Mouse (Mus musculus) T-helper 2 cell (primary cell): Measurements from ENCODE around the gene Panx1.

Experiments
- in situ Hi-C: fragments of 300-600 bp; cut with MboI, MseI; formaldehyde crosslinking; loops from one replicate; pipeline ENCODE4 v1.15.1; 2025; ENCODE audit warnings: high pct_unique_total_duplicates

The Panx1 gene

DNA sequence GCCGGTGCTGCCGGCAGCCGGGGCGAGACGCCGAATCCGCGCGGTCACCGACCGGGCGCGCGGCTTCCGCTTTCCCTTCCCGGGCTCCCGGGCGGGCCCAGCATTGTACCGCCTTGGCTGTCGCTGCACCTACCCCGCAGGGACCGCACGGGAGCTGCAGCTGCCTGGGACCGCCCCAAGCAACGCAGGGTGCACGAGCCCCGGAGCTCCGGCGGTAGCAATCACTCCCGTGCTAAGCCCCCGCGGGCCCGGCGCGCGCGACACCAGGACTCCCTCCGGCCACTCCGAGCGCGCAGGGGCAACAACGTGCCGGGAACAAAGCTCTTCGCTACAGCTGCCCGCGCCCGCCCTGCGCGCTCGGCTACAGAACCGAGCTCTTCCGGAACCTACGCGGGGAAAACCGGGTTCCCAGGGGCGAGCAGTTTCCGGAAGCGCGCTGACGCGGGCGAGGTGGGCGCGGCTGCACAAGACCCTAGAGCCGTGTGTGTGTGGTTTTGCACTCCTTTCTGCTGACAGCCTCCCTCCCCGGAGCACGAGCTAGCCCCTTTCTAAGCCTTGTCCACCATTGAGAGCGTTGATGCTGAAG is at the start of gene Panx1:
Gene Panx1 (minus strand): TSS at position 395 of the 586 bp plus-strand sequence.
- in situ Hi-C loops: no loop called here

DNA sequence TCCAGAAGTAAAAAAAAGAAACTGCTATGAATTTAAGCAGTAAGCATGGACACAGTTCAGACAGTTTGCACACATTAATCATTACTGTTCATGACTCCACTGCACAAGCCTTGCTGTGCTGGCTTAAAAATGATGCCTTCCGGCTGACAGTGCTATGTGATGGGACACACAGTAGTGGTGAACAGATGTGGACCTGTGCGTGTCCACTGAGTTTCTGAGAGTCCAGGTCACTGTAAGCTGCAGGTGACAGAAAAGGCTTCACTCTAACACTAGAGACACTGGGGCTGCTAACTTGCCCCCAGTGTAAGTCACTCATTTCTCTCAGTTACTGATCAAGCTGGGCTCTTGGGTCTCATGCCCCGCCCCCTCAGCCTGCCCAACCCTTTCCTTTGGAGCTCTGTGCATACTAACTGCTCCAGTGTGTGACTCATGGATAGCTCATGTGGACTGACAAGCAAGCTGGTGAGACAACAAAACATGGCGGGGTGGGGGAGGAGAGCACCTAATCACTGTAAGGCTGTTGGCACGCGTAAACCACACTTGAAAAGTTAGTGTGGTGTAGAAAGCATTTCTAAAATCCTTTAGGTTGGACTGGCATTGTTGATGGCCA is 23.5 kb upstream of the Panx1 start:
- in situ Hi-C loops: no loop called here

DNA sequence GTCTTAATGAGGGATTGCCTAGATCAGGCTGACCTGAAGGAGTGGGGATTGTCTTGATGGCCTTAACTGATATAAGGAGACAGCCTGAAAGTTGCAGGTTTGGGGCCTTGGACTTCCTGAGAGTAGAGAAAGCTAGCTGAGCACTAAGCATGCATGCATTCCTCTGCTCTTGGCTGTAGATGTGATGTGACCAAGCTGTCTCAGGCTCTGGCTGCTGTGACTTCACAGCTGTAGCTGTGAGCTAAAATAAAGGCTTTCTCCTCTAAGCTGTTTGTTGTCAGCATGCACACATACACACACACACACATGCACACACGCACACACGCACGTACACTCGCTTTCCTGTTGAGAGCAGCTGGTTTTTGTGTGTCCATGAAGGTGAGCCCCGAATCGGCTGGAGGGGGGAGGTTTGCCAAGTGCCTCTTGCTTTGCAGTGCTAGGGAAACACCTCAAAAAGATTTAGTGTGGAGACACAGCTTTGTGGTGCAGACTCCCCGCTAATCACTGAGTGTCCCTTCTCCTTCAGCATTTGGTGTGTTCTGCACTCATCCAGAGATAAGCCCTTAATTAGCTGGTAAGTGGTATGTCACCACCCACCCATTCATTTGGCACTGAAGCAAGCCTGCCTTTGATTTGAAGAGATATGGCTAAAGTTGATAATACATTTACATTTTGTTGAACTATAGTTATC is 22.9 kb upstream of the Panx1 start:
- in situ Hi-C loops: no loop called here

DNA sequence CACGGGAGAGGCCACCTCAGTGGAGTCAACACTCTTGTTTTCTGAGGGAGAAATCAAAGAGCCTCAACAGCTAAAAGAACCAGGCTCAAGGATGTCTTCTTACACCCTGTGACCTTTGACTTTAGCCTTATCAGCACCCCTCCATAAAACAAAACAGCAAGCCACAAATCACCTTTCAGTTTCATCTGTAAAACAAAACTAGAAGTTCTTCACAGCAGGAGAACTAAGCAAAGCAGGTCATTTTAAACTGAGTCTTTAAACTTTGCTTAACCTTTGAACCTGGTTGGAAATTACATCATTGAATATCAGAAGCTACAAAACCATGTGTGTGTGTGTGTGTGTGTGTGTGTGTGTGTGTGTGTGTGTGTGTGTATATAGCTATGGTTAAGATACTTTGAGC is 18.9 kb upstream of the Panx1 start:
- in situ Hi-C loops: no loop called here

DNA sequence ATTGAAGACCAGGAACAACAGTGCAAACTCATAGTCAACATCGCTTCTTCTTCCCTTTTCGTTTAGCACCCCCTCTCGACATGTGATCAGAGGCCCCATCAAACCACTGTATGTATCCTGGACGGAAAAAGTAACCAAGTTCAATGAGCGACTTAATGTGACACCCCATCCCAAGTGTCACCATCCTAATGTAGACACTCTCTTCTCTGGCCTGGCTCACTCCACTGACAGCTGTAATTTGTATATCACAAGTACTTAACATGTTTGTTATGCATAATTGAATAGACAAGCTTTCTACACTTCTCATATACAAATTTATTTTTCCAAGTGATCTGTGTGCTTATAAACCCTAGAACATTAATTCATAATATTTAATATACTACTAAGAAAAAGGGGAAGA is 15.6 kb upstream of the Panx1 start:
- in situ Hi-C loops: no loop called here

DNA sequence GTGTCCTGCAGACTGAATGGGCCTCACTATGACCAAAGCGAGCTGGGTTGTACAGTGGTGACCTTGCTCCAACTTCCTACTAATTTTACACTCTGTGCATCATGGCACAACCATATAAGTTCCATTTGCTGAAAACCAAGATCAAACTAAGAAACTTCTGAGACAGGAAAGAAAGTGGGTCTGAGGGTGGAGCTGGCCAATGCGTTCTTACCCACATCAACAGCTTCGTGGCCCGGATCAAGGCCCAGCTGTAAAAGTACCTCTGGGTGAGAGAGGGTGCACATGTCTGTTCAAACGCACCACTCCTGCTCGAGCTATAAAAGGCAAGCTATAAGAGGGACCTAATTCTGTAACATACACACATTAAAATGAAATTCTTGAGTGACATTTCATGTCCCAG is 14.7 kb upstream of the Panx1 start:
- in situ Hi-C loops: no loop called here

DNA sequence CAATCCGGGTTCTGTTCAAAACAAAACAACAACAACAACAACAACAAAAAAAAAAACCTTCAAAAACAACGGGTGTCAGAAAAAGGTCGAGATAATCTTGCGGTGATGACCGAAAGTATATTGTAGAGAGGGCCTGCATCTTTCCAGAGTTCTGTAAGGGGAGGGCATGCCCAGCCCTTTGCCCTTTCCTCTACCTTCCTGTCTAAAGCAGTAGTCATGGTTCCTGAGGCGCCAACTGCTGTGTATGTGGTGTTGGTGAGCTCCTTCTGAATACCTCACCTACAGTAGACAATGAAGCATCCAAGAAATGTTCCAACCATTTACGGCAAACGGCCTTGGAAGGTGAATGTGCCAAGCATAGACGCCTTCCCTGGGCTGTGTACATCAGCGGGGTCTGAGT is 462 bp upstream of the Panx1 start:
- in situ Hi-C loops: no loop called here

DNA sequence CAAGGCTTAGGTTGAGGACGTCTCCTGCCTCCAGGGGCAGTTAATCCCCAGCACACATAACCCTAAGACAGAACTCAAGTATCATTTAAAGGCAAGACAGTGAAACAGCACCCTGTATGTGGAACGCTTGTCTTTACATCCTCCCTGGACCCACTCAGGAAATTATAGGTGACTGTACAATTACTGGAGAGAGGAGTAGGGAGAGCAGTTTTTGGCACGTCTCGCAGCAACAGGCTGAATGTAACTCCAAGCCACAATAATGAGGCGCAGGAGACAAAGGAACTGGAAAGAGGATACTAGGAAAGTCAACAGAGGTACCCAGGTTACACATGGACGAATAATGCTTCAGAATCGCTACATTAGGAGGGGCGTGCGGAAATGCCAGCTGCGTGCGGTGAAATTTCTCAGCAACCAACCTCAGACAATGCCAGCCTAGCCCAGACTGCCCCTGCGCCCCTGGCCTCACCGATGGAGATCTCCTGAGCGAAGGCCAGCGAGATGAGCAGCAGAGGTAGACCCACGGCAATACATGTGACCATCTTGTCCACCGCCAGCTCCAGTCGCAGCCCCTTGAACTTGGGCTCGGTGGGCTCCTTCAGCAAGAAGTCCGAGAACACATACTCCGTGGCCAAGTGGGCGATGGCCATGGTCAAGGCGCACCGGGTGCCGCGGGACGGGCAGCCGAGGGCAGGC is 741 bp downstream of the Panx1 start:
- in situ Hi-C loops: no loop called here

DNA sequence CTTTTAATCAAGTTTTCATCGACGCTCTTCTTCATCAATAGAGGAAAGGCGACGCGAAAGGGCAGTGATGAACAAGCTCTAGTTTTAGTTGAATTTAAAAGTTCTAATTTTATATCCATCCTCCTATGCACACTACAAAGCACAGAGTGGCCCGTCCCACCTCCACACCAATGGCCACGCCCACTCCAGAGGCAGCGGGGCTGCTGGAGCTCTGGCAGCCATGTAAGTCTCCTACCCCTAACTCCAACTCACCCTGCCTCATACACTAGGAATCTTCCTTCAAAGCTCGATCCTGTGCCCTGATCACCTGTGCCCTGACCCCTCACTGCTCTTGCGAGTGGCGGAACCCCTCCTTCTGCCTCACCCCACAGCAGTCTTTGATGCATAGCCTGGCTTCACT is 3.7 kb downstream of the Panx1 start:
- in situ Hi-C loops: no loop called here

DNA sequence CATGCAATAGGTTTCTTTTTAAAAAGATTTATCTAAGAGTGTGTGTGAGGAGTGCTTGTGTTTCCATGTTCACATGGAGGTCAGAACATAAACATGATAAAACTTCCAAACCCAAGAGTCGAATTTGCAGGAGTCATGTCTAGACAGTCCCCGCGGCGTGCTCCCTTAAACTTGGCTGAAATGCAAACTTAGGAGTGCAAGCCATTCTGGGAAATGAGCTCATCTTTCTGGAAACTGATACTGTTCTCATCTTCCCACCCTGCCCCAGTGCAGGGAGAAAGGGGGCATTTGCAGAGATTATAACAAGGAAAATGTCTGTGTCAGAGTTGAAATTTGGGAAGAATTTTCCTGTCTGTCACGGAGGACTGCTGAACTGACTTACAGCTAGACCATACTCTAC is 5.4 kb downstream of the Panx1 start:
- in situ Hi-C loops: loop anchor here (10.0 kb wide), 1 partner anchor 245 kb away; no protein-coding TSS in a partner anchor

DNA sequence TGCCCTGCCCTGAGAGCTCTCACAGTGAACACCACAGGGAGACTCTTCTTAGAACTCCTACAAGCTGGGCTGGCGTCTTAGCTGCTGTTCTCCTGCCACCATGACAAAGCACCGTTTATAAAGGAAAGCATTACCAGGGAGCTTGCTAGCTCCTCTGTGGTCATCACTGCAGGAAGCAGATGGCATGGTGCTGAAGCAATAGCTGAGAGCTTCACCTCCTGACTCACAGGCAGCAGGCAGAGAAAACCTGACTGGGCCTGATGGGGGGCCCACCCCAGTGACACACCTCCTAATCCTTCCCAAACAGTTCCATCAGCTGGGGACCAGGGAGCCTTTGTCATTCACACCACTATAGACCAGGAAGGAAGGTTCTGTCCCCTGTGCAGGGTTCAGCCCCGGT is 7.6 kb downstream of the Panx1 start:
- in situ Hi-C loops: loop anchor here (10.0 kb wide), 1 partner anchor 247 kb away; no protein-coding TSS in a partner anchor

DNA sequence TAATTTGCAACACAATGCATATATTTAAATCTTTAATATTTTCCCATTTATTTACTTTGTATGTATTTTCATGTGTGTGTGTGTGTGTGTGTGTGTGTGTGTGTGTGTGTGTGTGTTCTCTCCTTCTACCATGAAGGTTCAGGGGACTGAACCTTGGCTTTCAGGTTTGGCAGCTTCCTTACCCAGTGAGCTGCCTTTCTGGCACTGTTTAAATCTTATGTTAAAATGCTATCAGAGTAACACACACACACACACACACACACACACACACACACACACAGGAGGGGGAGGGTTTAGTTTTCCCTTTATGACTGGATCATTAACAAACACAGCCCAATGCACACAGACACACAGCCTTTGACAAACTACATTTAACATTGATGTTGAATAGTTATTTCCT is 8.0 kb downstream of the Panx1 start:
- in situ Hi-C loops: loop anchor here (10.0 kb wide), 1 partner anchor 248 kb away; no protein-coding TSS in a partner anchor

DNA sequence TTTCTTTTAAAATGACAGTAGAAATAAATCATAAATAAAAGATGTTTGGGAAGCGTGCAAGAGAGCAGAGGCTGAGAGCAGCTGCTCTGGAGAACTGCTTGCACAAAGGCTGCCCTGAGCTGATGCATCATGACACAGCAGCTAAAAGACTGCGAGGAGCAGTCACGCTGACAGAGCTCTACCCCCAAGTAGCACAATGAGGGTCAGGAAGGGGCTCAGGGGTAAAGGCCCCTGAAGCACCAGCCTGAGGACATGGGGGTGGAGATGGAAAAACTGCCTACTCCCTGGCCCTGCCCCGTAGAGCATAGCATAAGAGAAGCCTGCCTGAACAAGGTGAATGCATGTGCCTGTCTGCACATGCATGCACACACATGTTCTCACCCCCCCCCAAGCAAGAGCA is 8.5 kb downstream of the Panx1 start:
- in situ Hi-C loops: loop anchor here (10.0 kb wide), 1 partner anchor 248 kb away; no protein-coding TSS in a partner anchor

DNA sequence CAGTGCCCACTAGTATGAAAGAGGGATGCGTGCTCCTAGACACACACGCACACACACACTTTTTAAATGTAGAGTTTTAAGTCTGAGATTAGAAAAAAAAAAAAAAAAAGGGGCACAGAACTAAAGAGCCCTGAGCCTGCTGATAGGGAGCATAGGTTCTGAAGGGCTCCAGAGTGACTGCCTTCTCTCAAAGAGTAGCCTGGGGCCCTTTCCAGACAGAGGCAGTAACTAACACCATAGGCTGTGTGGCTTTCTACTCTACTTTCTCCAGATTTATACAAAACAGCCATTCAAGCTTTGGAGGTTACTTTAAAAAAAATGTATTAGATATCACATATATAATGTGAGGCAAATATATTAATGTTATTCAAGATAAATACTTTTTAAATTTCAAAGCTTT is 8.9 kb downstream of the Panx1 start:
- in situ Hi-C loops: loop anchor here (10.0 kb wide), 1 partner anchor 248 kb away; no protein-coding TSS in a partner anchor

DNA sequence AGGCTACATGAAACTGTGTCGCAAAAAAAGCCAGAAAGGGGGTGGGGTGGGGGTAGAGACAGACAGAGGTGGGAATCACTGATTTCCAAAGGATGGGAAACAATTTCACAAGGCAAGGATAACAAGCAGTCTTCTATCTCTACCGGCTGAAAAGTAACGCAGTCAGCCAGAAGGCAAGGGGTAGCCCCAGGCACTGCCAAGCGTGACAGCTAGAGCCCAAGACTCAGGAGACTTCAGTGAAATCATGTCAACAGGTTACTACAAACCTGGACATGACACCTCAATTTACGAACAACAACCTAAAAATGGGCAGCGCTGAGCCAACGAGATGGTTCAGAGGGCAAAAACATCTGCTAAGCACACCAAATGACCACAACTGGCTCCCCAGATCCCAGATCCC is 9.3 kb downstream of the Panx1 start:
- in situ Hi-C loops: loop anchor here (10.0 kb wide), 1 partner anchor 249 kb away; no protein-coding TSS in a partner anchor

DNA sequence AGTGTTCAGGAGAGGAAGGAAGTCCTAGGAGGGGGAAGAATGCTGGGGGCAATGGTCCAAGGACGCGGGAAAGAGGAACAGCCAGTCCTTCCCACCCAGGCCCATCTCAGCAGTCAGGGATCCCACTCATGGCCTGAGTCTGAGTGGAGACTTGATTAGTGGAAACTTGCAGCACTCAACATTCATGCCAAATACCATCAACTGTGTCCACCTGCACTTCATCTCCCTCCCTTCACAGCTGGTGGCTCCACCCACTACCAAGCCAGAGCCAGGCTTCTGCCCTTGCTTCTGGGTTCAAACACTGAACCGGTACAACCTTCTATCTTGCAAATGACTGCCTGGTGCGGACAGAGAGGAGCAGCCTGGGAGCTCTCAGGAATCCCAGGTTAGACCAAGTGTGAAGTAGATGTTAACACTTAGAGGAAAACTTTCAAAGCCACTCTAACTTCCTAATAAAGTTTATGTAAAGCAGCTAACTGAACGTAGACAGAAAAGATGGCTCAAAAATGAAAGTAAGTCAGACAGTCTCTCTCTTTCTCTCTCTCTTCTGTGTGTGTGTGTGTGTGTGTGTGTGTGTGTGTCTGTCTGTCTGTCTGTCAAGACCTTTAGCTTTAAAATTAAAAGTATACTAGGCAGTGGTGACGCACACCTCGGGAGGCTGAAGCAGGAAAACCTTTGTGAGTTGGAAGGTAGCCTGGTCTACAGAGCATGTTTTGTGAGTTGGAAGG is 10.6 kb downstream of the Panx1 start:
- in situ Hi-C loops: loop anchor here (10.0 kb wide), 1 partner anchor 250 kb away; no protein-coding TSS in a partner anchor

DNA sequence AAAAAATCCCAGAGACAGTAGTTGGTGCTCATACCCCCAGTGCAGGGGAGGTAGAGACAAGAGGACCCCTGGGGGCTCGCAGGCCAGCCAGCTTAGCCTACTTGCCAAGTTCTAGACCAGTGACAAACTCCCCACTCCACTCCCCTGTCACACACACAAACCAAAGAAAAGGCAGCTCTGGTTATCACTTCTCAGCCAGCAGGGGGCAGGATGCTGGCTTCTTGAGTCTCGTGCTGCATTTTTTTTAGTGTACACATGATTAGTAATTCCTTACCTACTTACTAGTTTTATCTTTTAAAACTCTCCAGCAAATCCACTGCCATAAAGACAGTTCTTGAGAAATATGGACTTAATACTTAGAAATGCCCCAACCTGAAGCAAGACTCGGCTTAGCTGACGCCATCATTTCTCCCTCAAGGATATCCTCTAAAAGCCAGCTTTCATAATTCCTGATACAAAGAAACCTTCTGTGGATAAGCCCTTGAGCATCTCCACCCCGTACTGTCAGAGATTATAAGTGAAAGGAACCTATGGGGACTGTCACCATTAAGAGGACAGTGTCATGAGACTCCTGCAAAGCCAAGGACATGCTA is 11.6 kb downstream of the Panx1 start:
- in situ Hi-C loops: loop anchor here (10.0 kb wide), 1 partner anchor 251 kb away; no protein-coding TSS in a partner anchor

DNA sequence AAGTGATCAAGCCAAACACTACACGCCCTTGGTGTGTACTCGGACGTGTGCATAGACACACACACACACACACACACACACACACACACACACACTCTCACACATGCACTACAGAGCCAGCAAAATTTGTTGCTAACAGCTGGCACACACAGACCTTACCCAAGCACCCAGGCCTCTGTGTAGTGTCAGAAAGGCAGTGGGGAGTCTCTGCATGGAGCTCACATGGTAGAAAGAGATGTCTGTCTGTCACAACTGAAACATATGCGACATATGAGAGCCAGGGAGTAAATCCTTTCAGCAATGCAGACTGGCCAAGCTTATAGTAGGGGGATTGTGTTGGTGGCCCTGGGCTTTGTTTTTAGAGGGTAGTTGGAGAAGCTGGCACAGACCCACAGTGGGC is 12.5 kb downstream of the Panx1 start:
- in situ Hi-C loops: loop anchor here (10.0 kb wide), 1 partner anchor 252 kb away; no protein-coding TSS in a partner anchor

DNA sequence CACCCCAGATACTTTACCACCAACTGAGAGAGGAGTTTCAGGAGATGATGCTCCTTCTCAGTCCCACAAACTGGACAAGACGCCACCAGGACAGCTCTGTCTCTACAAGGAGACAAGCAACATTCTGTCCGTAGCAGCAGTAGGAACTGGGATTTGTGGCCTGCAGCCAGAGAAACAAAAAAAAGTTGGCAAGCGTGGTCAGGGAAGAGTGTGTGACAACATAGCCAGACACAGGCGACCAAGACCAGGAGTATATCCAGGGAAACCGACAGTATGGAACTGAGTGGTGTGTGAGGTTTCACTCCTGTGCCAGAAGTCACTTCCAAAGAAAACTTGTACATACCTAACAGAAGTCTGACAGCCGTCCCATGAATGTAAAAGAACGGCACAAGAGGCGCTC is 14.5 kb downstream of the Panx1 start:
- in situ Hi-C loops: loop anchor here (10.0 kb wide), 1 partner anchor 254 kb away; no protein-coding TSS in a partner anchor

DNA sequence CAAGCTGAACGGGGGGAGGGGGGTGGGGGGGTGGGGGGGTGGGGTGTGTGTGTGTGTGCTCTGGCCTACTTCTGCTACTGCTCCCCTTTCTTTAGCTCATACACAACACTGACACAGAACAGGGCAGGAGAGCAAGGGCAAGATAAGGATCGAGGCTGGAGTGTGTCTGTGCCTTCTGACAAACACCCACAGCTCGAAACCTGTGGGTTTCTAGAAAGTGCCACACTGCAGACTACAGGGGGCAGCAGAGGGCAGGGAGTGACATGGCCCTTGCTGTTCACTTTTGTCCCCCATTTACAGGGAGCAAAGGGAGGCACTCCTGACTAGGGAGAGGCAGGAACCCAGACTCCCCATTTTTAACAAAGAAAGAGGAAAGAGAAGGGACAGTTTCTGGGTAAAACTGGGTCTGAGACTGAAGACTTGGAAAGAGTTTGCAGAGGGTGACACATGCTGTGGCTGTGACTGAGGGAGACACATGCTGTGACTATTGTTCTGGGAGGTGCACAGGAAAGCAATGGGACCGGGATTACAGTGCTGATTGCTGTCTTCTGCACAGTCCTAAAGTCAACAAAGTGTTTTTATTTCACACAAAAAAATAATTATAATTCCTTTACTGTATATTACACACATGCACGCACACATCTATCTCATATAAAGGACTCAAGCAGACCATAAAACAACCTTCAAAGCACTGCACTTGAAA is 16.1 kb downstream of the Panx1 start:
- in situ Hi-C loops: no loop called here
